Mouse (Mus musculus): ENCODE measurements around the gene Uba1.

GRCm38 (mm10) chrX:20616861-20617175 lies 41.3 kb upstream of the Uba1 start:
- TF ChIP-seq CTCF (conservative IDR thresholded peaks at IDR 0.05; ENCODE audit: insufficient read depth, insufficient read length, low read depth, low read length): no peak
- no peak for TF ChIP-seq POLR2A (IDR thresholded peaks at IDR 0.05; ENCODE audit: low read depth, low read length)
